21 mouse cellular contexts compared by ENCODE assay signal in the genomic region with DNA sequence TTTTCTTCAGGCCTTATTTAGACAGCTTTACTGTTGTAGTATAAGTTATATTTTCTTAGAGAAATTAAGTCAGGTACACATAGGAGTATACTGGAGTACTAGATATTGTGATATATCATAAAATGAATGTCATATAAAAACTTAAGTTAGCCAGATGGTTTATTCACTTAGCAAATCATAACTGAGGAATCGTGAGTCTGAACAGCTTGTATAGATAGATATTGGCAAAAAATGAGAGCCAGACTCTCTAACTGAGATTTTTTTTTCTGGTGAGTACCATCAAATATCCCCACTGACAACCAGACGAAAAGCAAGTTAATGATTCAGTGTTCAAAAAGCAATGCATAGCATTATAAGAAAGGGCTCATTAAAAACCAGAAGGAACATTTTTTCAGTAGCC.
"Had no signal": no experiment of that assay in that cellular context is flagged by ENCODE, and none has a peak within 500 bp of the region (broad histone marks: within the 10 kb centered on the region; RNA-seq: fewer than 3 reads in every experiment).

No protein-coding gene starts in this region.

- H3K9ac ChIP-seq: kidney, embryonic 15.5 days; limb, embryonic 13.5 days; liver, embryonic 12.5 days; liver, embryonic 15.5 days; lung, embryonic 15.5 days; midbrain, embryonic 13.5 days; neural tube, embryonic 13.5 days had no signal

- ATAC-seq: liver, embryonic 12.5 days; midbrain, embryonic 13.5 days; midbrain, embryonic 16.5 days had no signal

- H3K27ac ChIP-seq: kidney, embryonic 15.5 days; limb, embryonic 10.5 days; limb, embryonic 13.5 days; liver, embryonic 12.5 days; liver, embryonic 15.5 days; lung, embryonic 15.5 days; midbrain, embryonic 10.5 days; midbrain, embryonic 13.5 days; neural tube, embryonic 13.5 days had no signal

- H3K4me2 ChIP-seq: kidney, embryonic 15.5 days; limb, embryonic 13.5 days; liver, embryonic 12.5 days; liver, embryonic 15.5 days; lung, embryonic 15.5 days; midbrain, embryonic 13.5 days; neural tube, embryonic 13.5 days had no signal

- H3K27me3 ChIP-seq: kidney, embryonic 15.5 days; limb, embryonic 13.5 days; liver, embryonic 12.5 days; liver, embryonic 15.5 days; lung, embryonic 15.5 days; megakaryocyte, embryonic 14.5 days; midbrain, embryonic 13.5 days; neural tube, embryonic 13.5 days had no signal

- H3K9me3 ChIP-seq: kidney, embryonic 15.5 days; limb, embryonic 10.5 days; limb, embryonic 13.5 days; liver, embryonic 12.5 days; liver, embryonic 15.5 days; lung, embryonic 15.5 days; megakaryocyte, embryonic 14.5 days; midbrain, embryonic 10.5 days; midbrain, embryonic 13.5 days; neural tube, embryonic 13.5 days had no signal

- H3K36me3 ChIP-seq: kidney, embryonic 15.5 days; limb, embryonic 10.5 days; limb, embryonic 13.5 days; liver, embryonic 12.5 days; liver, embryonic 15.5 days; lung, embryonic 15.5 days; midbrain, embryonic 10.5 days; midbrain, embryonic 13.5 days; neural tube, embryonic 13.5 days had no signal

- H3K4me1 ChIP-seq: kidney, embryonic 15.5 days; limb, embryonic 10.5 days; limb, embryonic 13.5 days; liver, embryonic 12.5 days; liver, embryonic 15.5 days; lung, embryonic 15.5 days; megakaryocyte, embryonic 14.5 days; midbrain, embryonic 10.5 days; midbrain, embryonic 13.5 days; neural tube, embryonic 13.5 days had no signal

- DNase-seq: kidney, adult 8-10 months; kidney, postnatal 10 days; kidney, postnatal 36 days; liver; lung, adult 18-20 months; lung, postnatal 10 days; lung, postnatal 36 days; thymus, adult 2 months; thymus, postnatal 14 days had no signal

- H3K4me3 ChIP-seq: kidney, embryonic 15.5 days; limb, embryonic 10.5 days; limb, embryonic 13.5 days; liver, embryonic 12.5 days; liver, embryonic 15.5 days; lung, embryonic 15.5 days; megakaryocyte, embryonic 14.5 days; midbrain, embryonic 10.5 days; midbrain, embryonic 13.5 days; myocyte; neural tube, embryonic 13.5 days had no signal
